Mouse (Mus musculus) G1E (cell line): ENCODE measurements around the gene Mms19.

Experiments used
- CTCF ChIP-seq: IDR thresholded peaks from 2 replicates; pipeline ENCODE4 v1.5.1; 2012; ENCODE audit warnings: low read depth, low read length, inconsistent platforms, mixed read lengths
- TAL1 ChIP-seq: conservative IDR thresholded peaks from 2 replicates; pipeline ENCODE4 v1.6.1; 2012; ENCODE audit warnings: low read depth, low read length, inconsistent platforms, mixed read lengths

- no peak for TF ChIP-seq CTCF
- TF ChIP-seq TAL1, result no peak
Measured at GRCm38 (mm10) chr19:41998770-41999548, 18.0 kb upstream of the Mms19 start.
